Mouse (Mus musculus) thymus, postnatal 14 days (tissue): Measurements from ENCODE around the gene Ate1.
"Not testable (repeated sequence)": the region's sequence is repeated elsewhere in the genome, so short reads cannot be mapped to it uniquely, and the experiment has no call there.

ENCODE experiments used
- DNase-seq: peaks from one replicate; pipeline ENCODE4 v3.0.0; 2021

Gene Ate1

GRCm38 (mm10) chr7:130520049-130520425 is at the start of gene Ate1:
Gene Ate1, minus strand, starts transcription at chr7:130520369.
- DNase-seq, result no peak

- no peak for DNase-seq
Measured at GRCm38 (mm10) chr7:130568783-130569436, 48.7 kb upstream of the Ate1 start.

DNA sequence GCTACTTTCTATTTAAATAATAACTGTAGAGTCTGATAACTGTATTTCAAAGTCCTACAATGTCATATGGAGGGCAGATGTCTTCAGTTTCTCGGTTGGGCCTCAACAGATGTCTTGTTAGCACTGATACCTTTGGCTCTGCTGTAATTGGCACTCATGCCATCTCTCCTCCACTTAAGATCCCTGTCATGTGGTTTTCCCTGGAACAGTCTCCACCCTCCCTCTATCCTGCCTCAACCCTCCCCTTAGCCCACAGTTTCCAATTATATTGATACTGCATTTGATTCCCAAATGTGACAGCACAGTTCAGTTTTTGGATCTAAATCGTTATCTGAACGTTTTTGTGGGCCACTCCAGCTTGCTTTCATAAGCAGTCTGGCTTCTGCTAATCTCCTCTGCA is 44.4 kb upstream of the Ate1 start:
- no peak for DNase-seq

DNA sequence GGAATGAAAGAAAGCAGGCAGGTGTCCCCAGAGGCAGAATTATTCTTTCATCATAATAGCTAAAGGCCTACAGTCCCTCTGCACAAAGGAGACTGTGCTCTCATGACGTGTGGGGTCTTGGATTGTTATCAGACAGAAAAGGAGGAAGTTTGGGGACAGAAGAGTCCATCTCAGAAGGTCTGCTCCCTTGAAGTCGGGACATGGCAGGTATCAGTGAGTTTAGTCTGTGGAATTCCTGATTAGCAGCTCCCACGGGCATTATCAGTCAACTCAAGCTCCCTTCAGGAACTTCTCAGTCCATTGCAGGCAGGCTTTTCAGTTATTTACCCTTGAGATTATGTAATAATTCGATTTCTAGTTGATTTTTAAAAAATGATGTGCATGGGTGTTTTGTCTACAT is 43.7 kb upstream of the Ate1 start:
- no peak for DNase-seq

- DNase-seq, result no peak
Measured at GRCm38 (mm10) chr7:130563276-130563675, 43.1 kb upstream of the Ate1 start.

DNA sequence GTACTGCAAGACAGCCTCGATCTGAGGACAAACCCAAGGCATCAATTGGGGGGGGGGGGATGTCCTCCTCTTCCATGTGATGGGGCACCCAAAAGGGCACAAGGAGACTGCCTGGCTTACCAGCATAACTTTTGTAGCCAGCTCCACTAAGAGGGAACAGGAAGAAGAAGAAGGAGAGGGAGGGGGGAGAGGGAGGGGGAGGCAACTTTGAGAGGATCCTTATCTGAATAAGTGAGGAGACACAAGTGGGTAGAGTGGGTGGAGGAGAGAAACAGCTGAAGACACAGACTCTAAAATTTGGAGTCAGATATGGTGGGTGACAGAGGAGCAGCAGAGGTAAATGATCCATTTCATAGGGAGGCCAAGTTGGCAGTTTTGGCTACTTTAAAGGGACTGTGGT is 40.8 kb upstream of the Ate1 start:
- DNase-seq, result no peak

- no peak for DNase-seq
Measured at GRCm38 (mm10) chr7:130558592-130558991, 38.4 kb upstream of the Ate1 start.

GRCm38 (mm10) chr7:130555597-130555996 is 35.4 kb upstream of the Ate1 start:
- no peak for DNase-seq

- no peak for DNase-seq
Measured at GRCm38 (mm10) chr7:130553321-130553720, 33.2 kb upstream of the Ate1 start.

DNA sequence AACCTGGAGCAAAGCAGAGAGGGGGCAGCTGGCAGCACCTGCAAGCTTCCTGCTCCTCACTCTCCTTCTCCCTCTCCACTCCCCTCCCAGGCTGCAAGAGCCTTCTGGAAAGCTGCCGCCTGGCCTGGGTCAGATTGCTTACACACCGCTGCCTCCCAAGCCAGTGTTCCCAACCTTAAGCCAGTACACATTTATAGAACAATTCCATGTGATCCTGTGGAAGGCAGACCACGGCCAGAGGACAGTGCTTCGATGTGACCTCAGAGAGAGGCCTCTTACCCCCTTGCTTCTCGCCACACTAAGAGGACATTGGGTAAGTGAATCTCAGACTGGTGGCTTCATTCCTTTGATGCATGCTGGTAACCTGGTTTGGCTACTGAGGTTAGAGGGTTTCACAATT is 32.6 kb upstream of the Ate1 start:
- no peak for DNase-seq

- no peak for DNase-seq
Measured at GRCm38 (mm10) chr7:130547635-130548175, 27.5 kb upstream of the Ate1 start.

DNA sequence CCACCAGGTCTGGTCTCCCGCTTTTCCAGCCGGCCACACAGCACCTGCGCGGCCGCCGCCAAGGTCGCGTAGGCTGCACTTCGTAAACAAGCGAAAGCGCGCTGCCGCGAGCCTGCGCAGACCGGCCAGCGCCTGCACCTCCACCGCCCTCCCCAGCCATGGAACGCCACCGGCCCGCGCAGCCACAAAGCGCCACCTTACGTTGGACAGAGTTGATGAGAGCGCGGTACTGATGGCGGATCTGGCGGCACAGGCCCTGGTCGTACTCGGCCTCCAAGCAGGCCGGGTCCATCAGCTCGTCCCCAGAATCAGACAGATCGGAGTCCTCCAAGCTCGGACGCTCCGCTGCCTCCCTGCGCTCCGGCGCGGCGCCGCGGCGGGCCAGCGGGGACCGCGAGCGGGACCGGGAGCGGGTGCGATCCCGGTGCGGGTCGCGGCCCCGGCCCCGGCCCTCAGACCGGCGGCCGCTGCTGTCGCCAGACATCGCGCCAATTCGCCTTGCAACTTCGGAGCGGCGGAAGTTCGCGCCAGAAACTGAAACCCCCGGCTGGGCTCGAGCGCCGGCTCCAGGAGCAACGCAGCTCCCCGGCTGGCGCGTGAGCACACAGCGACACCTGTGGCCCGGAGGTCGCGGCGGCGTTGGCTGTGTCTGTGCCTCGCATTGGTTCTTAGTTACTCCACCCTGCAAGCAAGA is 26.8 kb upstream of the Ate1 start:
- peak; percentile 94 for DNase-seq

DNA sequence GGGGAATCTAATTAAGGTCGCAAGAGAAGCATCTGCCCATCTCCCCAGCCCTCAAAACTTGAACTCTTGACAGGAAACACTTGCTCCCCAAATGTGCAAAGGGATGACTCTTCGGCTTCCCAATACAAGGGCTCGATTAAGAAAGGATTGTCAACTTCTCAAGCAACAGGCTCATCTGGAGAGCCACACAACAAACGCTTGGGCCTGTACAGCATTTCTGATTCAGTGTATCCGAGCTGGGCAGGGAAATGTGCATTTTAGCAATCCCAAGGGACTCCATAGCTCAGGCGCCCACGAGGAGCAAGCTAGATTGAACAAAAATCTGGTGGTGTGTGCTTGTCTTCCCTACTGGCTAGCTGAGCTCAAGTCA is 26.2 kb upstream of the Ate1 start:
- no peak for DNase-seq

DNA sequence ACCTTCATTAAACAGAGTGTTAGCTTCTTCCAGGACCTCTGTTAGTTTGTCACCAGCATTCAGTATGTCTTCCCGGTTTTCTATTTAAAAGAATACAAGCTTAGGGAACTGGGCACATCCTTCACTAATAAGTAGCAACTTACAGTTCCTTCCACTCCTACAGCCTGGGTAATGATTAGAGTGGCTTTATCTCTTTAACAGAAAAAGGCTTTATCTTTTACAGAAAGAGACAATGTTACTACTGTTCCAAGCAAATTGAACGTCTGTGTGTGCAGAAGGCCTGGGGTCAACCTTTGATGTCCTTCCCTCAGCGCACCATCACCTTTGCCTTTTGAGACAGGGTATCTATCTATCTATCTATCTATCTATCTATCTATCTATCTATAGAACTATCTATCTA is 25.7 kb upstream of the Ate1 start:
- DNase-seq, result no peak

- DNase-seq, result no peak
Measured at GRCm38 (mm10) chr7:130545401-130545800, 25.2 kb upstream of the Ate1 start.

- DNase-seq, result no peak
Measured at GRCm38 (mm10) chr7:130543181-130543580, 23.0 kb upstream of the Ate1 start.

GRCm38 (mm10) chr7:130540176-130540575 is 20.0 kb upstream of the Ate1 start:
- no peak for DNase-seq

GRCm38 (mm10) chr7:130537068-130537467 is 16.9 kb upstream of the Ate1 start:
- DNase-seq, result no peak

DNA sequence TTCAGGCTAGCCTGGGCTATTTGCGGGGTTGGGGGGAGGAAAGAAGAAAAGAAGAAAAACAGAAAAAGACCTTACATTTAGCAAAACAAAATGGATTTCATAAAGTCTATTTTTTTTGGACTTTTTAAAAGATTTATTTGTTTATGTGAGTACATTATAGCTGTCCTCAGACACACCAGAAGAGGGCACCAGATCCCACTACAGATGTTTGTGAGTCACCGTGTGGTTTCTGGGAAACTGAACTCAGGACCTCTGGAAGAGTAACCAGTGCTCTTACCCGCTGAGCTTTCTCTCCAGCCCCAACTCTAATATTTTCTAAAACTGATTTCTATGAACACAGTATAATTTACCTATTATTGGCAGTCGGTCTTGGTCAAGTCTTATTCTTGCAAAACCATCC is 15.0 kb upstream of the Ate1 start:
- no peak for DNase-seq

GRCm38 (mm10) chr7:130533316-130534260 is 13.4 kb upstream of the Ate1 start:
- DNase-seq, result peak; percentile 82

DNA sequence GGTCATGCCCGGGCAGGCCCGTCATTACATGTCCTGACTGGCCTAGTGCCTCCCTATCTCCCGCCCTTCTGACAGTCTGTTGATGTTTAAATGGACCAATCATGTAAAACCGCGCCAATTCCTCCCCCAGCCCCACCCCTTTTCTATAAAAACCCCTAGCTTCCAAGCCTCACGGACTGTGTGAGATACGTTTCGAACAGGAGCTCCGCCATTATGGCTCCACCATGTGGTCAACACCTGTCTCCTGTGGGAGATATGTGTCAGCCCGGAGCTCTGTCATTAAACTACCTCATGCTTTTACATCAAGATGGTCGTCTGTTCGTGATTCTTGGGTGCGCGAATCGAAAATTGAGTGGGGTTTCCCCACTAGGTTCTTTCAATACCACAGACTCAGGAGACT is 11.0 kb upstream of the Ate1 start:
- DNase-seq, result not testable (repeated sequence)

DNA sequence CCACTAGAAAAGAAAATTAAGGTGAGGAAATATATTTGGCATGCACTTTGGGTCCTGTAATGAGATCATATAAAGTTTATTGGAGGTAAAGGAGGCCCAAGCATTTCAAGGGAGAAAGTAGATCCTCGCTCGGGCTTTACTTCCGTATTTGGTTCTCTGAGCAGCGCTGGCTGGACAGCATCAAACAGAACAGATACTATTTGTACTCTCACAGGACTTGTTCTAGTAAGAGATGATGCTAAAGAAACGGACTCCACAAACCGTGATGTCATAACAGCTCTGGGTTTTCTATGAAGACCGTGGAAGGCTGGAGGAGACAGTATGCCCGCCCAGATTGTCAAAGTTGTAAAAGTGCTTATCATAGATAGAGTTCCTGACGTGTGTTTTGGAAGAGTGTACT is 7.1 kb upstream of the Ate1 start:
- no peak for DNase-seq

DNA sequence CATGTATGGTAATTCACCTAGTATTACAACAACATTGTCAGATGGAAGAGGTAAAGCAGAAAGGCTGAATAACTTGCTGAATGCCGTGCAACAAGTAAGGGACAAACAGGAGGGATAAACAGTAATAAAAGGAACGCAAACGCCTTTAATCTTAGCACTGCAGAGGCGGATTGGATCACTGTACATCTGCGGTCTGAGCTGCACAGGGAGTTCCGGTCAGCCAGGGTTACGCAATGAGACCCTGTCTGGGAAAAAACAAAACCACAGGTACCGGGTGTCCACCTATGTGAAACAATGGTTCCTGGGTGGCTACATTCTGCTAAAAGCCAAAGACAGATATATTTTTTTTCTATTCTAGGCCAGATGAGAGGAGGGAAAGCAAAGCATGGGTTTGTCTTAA is 3.3 kb upstream of the Ate1 start:
- no peak for DNase-seq
